Mouse (Mus musculus): ENCODE results near the gene Zmynd15.

- TF ChIP-seq CTCF (IDR thresholded peaks at IDR 0.05; ENCODE audit: control insufficient read depth, insufficient read depth, insufficient read length): no peak
- no peak for TF ChIP-seq MAX (IDR thresholded peaks at IDR 0.05)
- no peak for TF ChIP-seq MYOD1 (IDR thresholded peaks at IDR 0.05; ENCODE audit: control insufficient read depth, insufficient read length, low read depth)
- no peak for TF ChIP-seq FOSL1 (IDR thresholded peaks at IDR 0.05; ENCODE audit: insufficient read depth, low read length, poor library complexity, severe bottlenecking)
Observed at GRCm38 (mm10) chr11:70450926-70451325, 8.3 kb upstream of the Zmynd15 start.

Measured in C2C12 (cell line).